ENCODE assay signal across 20 mouse cellular contexts in genomic region chr11:67104242-67104641, GRCm38 (mm10). TPM values are rescaled to one million over a fixed set of nuclear protein-coding genes. Genes with fewer than 3 reads are reported as not detected.
DNase-seq lines count a peak whose midpoint lies in the region; ATAC-seq and TF ChIP-seq lines count a peak whose summit lies in the region.
"Had no signal": no experiment of that assay in that cellular context is flagged by ENCODE, and none has a peak within 500 bp of the region (broad histone marks: within the 10 kb centered on the region; RNA-seq: fewer than 3 reads in every experiment).

No protein-coding gene starts in this region.

- peaks cover 27% of the 10 kb centered on the region for H3K4me1 ChIP-seq in heart, embryonic 13.5 days
- 0 out of 2 replicates have a peak, but pooled peaks cover 2% of the 10 kb centered on the region for H3K4me1 ChIP-seq in heart, postnatal 0 days (ENCODE audit: control insufficient read depth, insufficient read depth)
- H3K4me1 ChIP-seq: hindbrain, embryonic 15.5 days had no signal

- H3K36me3 ChIP-seq in heart, embryonic 13.5 days: no peaks in the 10 kb centered on the region
- no peaks in the 10 kb centered on the region for H3K36me3 ChIP-seq in heart, postnatal 0 days (replicated peaks; ENCODE audit: control insufficient read depth, insufficient read depth, low read length)
- H3K36me3 ChIP-seq: embryonic facial prominence, embryonic 12.5 days; forebrain, embryonic 12.5 days; hindbrain, embryonic 15.5 days had no signal

- WGBS in heart, embryonic 13.5 days: 51% methylated on average over 1 of the region's 1 CpGs
- whole genome bisulfite sequencing in heart, postnatal 0 days: 38% methylated on average over 1 of the region's 1 CpGs

- no peak for TF ChIP-seq CTCF in gastrocnemius, adult 2 months (IDR thresholded peaks at IDR 0.05)
- TF ChIP-seq CTCF in heart, postnatal 0 days (IDR thresholded peaks at IDR 0.05; ENCODE audit: low read depth): no peak

- DNase-seq in gastrocnemius, adult 2 months: peak; percentile 18
- no peak for DNase-seq in gastrocnemius, postnatal 25 days
- DNase-seq in heart, adult 11 months: no peak
- DNase-seq in heart, postnatal 0 days (ENCODE audit: low spot score): no peak
- DNase-seq in heart, postnatal 25 days (ENCODE audit: low spot score): no peak
- no peak for DNase-seq in thymus, postnatal 4 days
- DNase-seq: adrenal gland, postnatal 14 days; cerebellum, adult 11-12 months; cerebellum, adult 9-10 months; cerebellum, postnatal 25 days; gastrocnemius, postnatal 36 days; kidney, adult 2 months had no signal

- H3K27ac ChIP-seq in gastrocnemius, adult 2 months: peak overlapping the region; percentile 95
- peak overlapping the region; percentile 73 for H3K27ac ChIP-seq in heart, embryonic 13.5 days (replicated peaks)
- peak overlapping the region; percentile 66 for H3K27ac ChIP-seq in heart, postnatal 0 days (ENCODE audit: low read depth)
- H3K27ac ChIP-seq: embryonic facial prominence, embryonic 12.5 days; forebrain, embryonic 12.5 days; hindbrain, embryonic 15.5 days had no signal

- no peak overlapping the region for H3K4me2 ChIP-seq in heart, embryonic 13.5 days
- H3K4me2 ChIP-seq in heart, postnatal 0 days (ENCODE audit: low read depth, low read length): no peak overlapping the region
- H3K4me2 ChIP-seq: embryonic facial prominence, embryonic 12.5 days; forebrain, embryonic 12.5 days; hindbrain, embryonic 15.5 days had no signal

- peak overlapping the region; percentile 64 for H3K9ac ChIP-seq in heart, embryonic 13.5 days
- H3K9ac ChIP-seq in heart, postnatal 0 days (replicated peaks; ENCODE audit: low read depth, low read length): no peak overlapping the region
- H3K9ac ChIP-seq: embryonic facial prominence, embryonic 12.5 days; forebrain, embryonic 12.5 days; hindbrain, embryonic 15.5 days had no signal

- peak overlapping the region; percentile 38 for H3K4me3 ChIP-seq in gastrocnemius, adult 2 months
- no peak overlapping the region for H3K4me3 ChIP-seq in heart, embryonic 13.5 days
- no peak overlapping the region for H3K4me3 ChIP-seq in heart, postnatal 0 days (ENCODE audit: low read depth, low read length)
- H3K4me3 ChIP-seq: embryonic facial prominence, embryonic 12.5 days; forebrain, embryonic 12.5 days; hindbrain, embryonic 15.5 days had no signal

- TF ChIP-seq EP300 in heart, postnatal 0 days (IDR thresholded peaks at IDR 0.05; ENCODE audit: low read depth): no peak

- no peaks in the 10 kb centered on the region for H3K9me3 ChIP-seq in heart, embryonic 13.5 days
- H3K9me3 ChIP-seq in heart, postnatal 0 days (replicated peaks; ENCODE audit: control insufficient read depth, low read length): no peaks in the 10 kb centered on the region
- H3K9me3 ChIP-seq: embryonic facial prominence, embryonic 12.5 days; forebrain, embryonic 12.5 days; hindbrain, embryonic 15.5 days had no signal

- H3K27me3 ChIP-seq in heart, embryonic 13.5 days (replicated peaks): peaks cover 9% of the 10 kb centered on the region
- no peaks in the 10 kb centered on the region for H3K27me3 ChIP-seq in heart, postnatal 0 days (ENCODE audit: control insufficient read depth, insufficient read depth, low read length)
- H3K27me3 ChIP-seq: embryonic facial prominence, embryonic 12.5 days; hindbrain, embryonic 15.5 days had no signal

- ATAC-seq in heart, embryonic 13.5 days (ENCODE audit: extremely low read depth, insufficient number of reproducible peaks, low FRiP score, low TSS enrichment): no peak
- peak; percentile 45; the same call in 1 of the 2 replicates for ATAC-seq in heart, postnatal 0 days (ENCODE audit: insufficient read depth, low read depth)
- ATAC-seq: activated CD4-positive, CD25-positive, alpha-beta regulatory T cell, adult 4 months; forebrain, embryonic 16.5 days; intestine, embryonic 16.5 days; Patski had no signal

- intact Hi-C loops in gastrocnemius, adult 2 months (cut with DNase I): loop anchor here (5.0 kb wide), 1 partner anchor 82 kb away; no protein-coding TSS in a partner anchor
- intact Hi-C loops in heart, postnatal 25 days (cut with DNase I): loop anchor here (5.0 kb wide), 1 partner anchor 82 kb away; no protein-coding TSS in a partner anchor

RNA-seq across cellular contexts. Expression of gene Myh3, which starts 26.1 kb away (rescaled TPM):
- 10 to 100 TPM in 1 of 2 experiments, 1 to 10 TPM in 1; 7.8 to 15.3 TPM for total RNA-seq in gastrocnemius, adult 2 months (2021)
- 10 to 100 TPM; 11.9 to 13.1 TPM for total RNA-seq in gastrocnemius, postnatal 25 days (2021)
- 0.75 and 1.6 TPM in 2 replicates for polyA plus RNA-seq in heart, embryonic 13.5 days (2015; fragmentation: Nextera tagmentation; extraction: Ambion mirVana)
- 1.4 TPM in 1 of 2 replicates, not detected in the other for total RNA-seq in heart, postnatal 0 days (2014; rRNA removed; ENCODE audit: low replicate concordance)
- 0.01 TPM in 1 of 2 replicates, not detected in the other for polyA plus RNA-seq in heart, postnatal 0 days (2015; fragmentation: Nextera tagmentation; extraction: Ambion mirVana)
- not detected for total RNA-seq in heart, postnatal 25 days (2021)

RNA-seq across cellular contexts. Expression of gene Sco1, which starts 51.8 kb away (rescaled TPM):
- 10 to 100 TPM in 1 of 2 experiments, 1 to 10 TPM in 1; 5.6 to 10.3 TPM for total RNA-seq in gastrocnemius, adult 2 months (2021)
- total RNA-seq in gastrocnemius, postnatal 25 days (2021): 1 to 10 TPM; 7.2 to 7.3 TPM
- polyA plus RNA-seq in heart, embryonic 13.5 days (2015; fragmentation: Nextera tagmentation; extraction: Ambion mirVana): 18.8 and 21.5 TPM in 2 replicates
- total RNA-seq in heart, postnatal 0 days (2014; rRNA removed; ENCODE audit: low replicate concordance): 8.2 and 13.1 TPM in 2 replicates
- 15.4 and 15.8 TPM in 2 replicates for polyA plus RNA-seq in heart, postnatal 0 days (2015; fragmentation: Nextera tagmentation; extraction: Ambion mirVana)
- total RNA-seq in heart, postnatal 25 days (2021): 10 to 100 TPM; 19.0 to 19.5 TPM

RNA-seq across cellular contexts. Expression of gene Adprm, which starts 51.8 kb away (rescaled TPM):
- total RNA-seq in gastrocnemius, adult 2 months (2021): 1 to 10 TPM; 6.8 to 9.9 TPM
- 1 to 10 TPM; 6.9 to 8.9 TPM for total RNA-seq in gastrocnemius, postnatal 25 days (2021)
- polyA plus RNA-seq in heart, embryonic 13.5 days (2015; fragmentation: Nextera tagmentation; extraction: Ambion mirVana): 16.0 and 19.4 TPM in 2 replicates
- 4.2 and 11.6 TPM in 2 replicates for total RNA-seq in heart, postnatal 0 days (2014; rRNA removed; ENCODE audit: low replicate concordance)
- 15.9 and 19.2 TPM in 2 replicates for polyA plus RNA-seq in heart, postnatal 0 days (2015; fragmentation: Nextera tagmentation; extraction: Ambion mirVana)
- total RNA-seq in heart, postnatal 25 days (2021): 10 to 100 TPM; 13.3 to 14.5 TPM
